Mouse (Mus musculus) natural killer cell, adult 2 months (primary cell): ENCODE results near the gene Galnt14.

Experiments
- DNase-seq, 2 experiments: peaks; one replicate each; pipeline ENCODE4 v3.0.0; 2022; ENCODE audit warnings: low spot score in 2 of 2

Galnt14 gene

DNA sequence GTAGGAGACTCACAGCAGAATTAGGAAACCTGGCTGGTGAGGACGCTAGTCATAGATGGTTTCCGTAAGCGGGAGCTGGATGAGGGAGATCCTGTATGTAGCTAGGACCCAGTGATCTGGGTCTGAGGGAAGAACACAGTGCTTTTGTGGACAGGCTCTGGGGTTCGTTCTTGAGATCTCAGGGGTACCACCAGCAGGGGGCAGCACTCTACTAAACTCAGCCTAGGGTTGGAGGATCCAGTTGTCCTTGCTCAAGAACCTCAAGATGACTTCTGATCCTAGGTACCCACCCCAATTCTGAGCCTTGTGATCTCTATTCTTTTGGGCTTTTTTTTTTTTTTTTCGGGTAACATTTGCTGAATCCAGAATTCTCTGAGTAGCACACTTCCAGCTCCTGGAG is 137.8 kb downstream of the Galnt14 start:
- DNase-seq: peak; percentile 32 to 58

DNA sequence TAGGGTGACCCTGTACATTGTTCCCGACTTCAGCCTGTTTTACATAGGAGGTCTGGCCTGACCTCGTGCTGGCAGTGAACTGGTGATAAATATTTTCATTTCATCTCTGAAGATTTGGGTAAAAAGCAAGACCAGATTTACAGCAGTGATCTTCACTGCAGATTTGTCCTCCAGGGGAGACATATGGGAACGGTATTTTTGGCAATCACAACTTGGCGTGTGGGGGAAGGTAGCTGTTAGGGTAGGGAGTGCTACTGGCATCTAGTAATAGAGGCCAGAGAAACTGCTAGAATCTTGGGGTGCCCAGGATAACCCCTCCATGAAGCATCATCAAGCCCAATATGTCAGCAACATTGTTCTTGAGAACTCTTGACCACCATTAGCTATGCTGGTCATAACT is 138.3 kb downstream of the Galnt14 start:
- no peak for DNase-seq

- DNase-seq: no peak
Measured at GRCm38 (mm10) chr17:73568204-73568603, 142.0 kb downstream of the Galnt14 start.

- no peak for DNase-seq
Measured at GRCm38 (mm10) chr17:73561149-73561548, 149.1 kb downstream of the Galnt14 start.

DNA sequence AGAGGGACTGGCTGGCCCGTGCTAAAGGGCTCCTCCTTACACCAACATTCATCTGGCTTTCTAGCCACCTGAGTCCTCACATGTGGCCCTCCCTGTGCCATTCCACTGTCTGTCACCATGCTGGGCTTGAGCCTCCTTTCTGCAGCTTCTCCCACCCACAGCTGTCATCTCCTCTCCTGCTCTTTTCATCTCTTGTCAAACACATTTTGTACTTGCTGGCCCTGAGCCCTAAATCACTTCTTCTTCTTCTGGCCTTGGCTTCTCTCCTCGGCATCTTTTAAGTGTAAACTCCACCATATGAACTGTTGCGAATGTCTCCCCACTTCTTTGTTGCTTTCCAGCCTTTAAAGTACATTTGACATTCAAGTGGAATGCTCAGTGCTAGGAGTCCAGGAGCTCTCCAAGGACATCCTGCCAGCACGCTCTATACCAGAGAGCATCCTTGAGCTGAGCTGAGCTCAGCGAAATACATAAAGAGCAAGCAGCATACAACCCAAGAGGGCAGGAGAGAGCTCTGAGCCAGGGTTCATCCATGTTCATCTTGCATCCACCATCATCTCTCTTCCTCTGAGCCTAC is 150.0 kb downstream of the Galnt14 start:
- no peak for DNase-seq

- no peak for DNase-seq
Measured at GRCm38 (mm10) chr17:73559498-73559897, 150.8 kb downstream of the Galnt14 start.

DNA sequence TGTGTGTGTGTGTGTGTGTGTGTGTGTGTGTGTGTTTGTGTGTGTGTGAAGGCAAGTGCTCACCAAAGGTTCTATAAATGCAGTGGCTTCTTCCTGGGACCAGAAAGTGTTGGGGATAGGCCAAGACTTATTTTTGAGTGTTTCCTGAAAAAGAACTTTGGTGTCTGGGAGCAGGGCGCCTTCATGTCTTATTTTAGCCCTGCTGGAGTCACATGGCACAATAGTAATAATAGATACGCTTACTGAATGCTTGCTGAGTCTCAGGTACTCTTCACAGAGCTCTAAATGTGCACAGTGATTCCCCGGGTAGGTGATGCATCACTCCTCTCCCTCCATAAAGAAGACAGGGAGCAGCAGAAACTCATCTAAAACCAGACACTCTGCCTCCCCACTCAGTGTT is 153.2 kb downstream of the Galnt14 start:
- DNase-seq: no peak

- DNase-seq: no peak
Measured at GRCm38 (mm10) chr17:73556436-73556835, 153.8 kb downstream of the Galnt14 start.

- DNase-seq: no peak
Measured at GRCm38 (mm10) chr17:73554668-73555067, 155.6 kb downstream of the Galnt14 start.

GRCm38 (mm10) chr17:73548783-73549566 is 161.3 kb downstream of the Galnt14 start:
- DNase-seq: no peak

DNA sequence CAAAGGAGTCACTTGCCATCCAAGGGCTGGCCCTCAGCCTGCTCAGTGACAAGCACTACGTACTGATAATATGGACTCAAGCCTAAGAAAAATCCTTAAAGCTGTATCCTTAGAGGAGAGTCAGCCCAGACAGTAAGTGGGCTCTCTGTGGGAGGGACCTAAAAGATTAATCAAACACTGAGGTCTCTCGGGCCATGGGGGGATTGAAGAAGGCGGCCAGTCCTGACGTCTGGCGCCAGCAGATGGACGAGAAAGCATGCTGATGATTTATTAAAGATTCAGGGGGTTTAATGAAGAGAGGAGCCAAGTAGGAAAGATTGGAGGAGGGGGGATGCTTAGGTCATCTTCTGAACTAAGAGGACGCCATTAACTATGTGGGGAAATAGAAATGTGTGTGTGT is 162.1 kb downstream of the Galnt14 start:
- DNase-seq: no peak

GRCm38 (mm10) chr17:73547483-73547882 is 162.8 kb downstream of the Galnt14 start:
- DNase-seq: peak in 1 of 2 experiments; percentile 27

DNA sequence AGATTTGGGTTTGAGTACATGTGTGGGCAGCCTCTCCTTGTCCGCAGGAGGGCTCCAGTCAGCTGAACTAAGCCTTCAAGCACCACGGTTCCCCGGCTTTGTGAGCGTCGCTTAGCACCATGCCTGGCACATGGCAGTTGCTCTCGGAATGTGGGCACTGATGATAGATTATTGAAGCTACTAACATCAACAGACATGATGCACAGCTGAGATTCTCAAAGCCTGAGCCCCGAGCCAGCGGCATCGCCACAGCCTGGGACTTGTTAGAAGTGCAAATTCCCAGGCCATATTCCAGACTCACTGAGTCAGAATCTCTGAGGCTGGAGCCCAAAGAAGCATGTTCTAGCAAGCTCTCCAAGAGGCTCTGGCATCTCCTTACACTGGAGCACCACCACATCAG is 168.3 kb downstream of the Galnt14 start:
- DNase-seq: no peak

DNA sequence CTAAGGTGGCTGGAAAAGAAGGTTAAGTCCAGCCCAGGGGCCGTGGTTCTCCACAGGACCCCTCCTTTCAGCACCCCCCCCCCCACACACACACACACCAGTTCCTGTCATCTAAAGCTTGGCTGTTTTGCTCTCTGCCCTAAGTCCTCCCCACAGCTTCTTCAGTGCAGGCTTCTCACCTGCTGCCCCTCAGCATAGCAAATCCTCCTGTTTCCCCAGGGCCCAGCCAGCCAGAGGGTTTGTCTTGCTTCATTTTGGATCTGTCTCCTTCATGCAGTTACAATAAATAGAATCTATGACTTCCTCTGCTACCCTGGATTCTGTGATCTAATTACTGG is 169.1 kb downstream of the Galnt14 start:
- DNase-seq: peak in 1 of 2 experiments; percentile 9

GRCm38 (mm10) chr17:73540409-73541232 is 169.6 kb downstream of the Galnt14 start:
- peak in 1 of 2 experiments; percentile 23 for DNase-seq

DNA sequence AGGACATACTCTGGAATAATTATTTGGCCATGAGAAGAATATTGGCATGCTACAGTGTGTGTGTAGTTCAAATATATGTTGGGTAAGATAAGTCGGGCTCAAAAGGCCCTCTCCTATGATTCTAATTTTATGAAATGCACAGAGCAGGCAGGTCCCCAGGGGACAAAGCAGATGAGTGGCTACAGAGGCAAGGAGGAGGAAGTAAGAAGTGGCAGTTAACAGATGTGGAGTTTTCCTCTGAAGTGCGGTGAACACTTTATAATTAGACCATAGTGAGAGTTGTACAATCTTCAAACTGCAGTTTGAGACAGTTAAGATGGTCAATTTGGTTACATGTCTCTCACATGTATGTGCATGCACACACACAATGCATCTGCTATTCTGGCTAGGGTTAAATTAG is 178.4 kb downstream of the Galnt14 start:
- DNase-seq: peak in 1 of 2 experiments; percentile 24

GRCm38 (mm10) chr17:73522169-73522568 is 188.1 kb downstream of the Galnt14 start:
- no peak for DNase-seq

DNA sequence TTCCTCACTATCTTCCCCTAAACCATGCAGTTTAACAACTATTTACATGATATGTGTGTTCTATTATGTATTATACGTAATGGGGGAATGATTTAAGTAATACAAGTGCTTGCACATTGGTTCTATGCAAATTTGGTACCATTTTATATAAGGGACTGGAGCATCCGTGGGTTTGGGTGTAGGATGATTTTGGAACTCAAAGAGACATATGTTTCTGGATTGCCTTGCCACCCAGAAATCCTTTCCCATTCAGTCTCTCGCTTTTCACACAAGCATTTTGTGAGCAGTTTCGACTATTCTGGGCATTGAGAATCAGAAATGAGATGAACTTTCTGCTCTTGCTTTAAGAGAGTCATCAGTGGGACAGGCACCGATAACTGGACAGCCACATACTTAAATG is 190.9 kb downstream of the Galnt14 start:
- DNase-seq: no peak

DNA sequence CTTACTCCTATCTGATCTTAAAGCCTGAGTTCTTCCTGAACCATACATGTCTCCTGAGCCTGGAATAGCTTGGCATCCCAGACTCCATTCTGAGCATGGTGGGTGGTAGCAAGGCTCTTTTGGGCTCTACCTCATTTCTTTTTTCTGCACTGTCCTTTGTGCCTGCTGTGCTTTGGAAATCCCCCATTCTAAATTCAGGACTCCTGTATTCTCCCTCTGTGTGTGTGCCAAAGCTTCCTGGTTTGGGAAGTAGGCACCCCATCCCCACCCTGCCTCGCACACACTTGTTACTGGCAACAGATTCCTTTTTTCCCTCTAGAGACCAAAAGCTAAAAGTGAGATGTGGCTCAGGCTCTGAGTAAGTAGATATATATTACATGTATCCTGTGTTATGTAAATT is 191.9 kb downstream of the Galnt14 start:
- DNase-seq: no peak

GRCm38 (mm10) chr17:73515506-73515905 is 194.7 kb downstream of the Galnt14 start:
- DNase-seq: no peak

- DNase-seq: no peak
Measured at GRCm38 (mm10) chr17:73514862-73515261, 195.4 kb downstream of the Galnt14 start.

DNA sequence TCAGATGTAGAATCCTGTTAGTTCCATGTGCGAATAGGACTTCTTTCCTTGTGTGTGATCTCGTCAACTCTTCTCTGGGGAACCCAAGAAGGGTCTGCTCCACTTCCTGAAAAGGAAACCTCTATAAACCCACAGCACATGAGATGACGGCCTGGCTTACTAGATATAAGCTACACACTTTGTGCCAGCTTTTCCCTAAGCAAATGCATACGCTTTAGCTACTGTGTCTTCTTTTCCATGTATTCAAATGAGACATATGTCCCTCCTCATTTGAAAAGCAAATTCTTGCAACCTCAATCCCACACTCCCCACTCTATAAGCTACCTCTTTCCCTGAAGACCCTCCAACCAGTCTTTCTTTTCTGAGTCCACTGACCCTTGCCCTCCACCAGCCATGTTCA is 196.0 kb downstream of the Galnt14 start:
- no peak for DNase-seq

DNA sequence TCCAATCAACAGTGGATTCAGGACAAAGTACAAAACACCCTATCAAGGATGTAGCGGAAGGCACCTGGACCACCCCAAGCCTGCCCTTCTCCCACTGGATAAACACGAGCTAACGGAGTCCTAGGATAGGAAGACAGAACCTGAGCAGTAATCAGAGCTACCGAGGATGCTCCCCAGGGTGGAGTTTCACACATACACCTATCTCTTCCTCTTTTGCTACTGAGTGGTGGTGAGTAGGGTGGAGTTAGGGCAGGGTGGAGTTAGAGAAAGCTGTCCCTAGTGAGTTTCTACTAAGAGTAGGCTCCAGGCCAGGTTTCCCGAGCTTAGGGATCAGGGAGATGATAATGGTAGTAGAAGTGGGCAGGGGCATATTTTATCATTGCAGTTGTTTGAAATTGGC is 197.4 kb downstream of the Galnt14 start:
- DNase-seq: peak in 1 of 2 experiments; percentile 7
